Mouse (Mus musculus): Measurements from ENCODE around the gene Sema6c.

DNA sequence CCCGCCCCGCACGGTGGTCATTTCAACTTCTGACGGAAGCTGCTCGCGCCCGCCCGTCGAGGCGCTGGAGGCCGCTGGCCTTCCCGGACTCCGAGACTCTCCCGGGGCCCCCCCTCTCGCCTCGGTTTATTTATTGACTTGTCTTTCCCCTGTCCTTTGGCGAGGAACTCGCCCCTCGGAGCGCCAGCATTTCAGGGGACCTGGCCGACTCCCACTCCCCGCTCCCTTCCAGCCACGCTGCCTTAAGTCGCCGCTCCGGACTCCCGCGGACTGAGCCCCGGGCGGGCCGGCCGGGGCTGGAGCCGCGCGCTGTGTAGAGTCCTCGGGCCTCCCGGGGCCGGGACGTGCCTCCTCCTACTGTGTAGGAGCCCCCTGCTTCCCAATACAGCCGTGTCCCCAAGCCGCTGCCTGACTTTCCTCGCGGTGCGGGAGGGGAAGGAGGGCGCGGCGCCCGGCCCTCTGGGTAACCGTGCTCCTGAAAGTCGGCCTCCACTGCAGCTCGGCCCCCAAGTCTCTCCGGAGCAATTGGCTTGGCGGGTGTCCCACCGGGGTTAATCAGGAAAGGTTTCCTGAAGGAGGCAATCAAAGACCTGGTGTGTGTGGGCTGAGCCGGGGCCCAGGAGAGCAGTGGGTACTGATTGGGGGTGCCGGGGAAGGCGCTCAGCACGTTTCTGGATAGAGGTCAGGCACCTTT, 13.1 kb downstream of the Sema6c start:
- TF ChIP-seq CTCF (IDR thresholded peaks at IDR 0.05; ENCODE audit: insufficient read depth, low read length), result no peak
- TF ChIP-seq POLR2A (IDR thresholded peaks at IDR 0.05; ENCODE audit: borderline replicate concordance, extremely low read depth, low read depth, low read length), result no peak

Measured in lung, adult 2 months (tissue).